Mouse (Mus musculus): ENCODE measurements around the gene Atg2a. TPM values are rescaled to one million over a fixed set of nuclear protein-coding genes. Genes with fewer than 3 reads are reported as not detected.
A peak's percentile ranks its signal among the peaks of the same experiment; 100 is the strongest.

Atg2a gene
- polyA plus RNA-seq, 1 experiment from 2014 or later: 9.9 TPM

- H3K4me3 ChIP-seq (ENCODE audit: inconsistent target): no peak overlapping the region
- peaks cover 22% of the 10 kb centered on the region for H3K36me3 ChIP-seq (ENCODE audit: inconsistent target)
- 69% methylated on average over 9 of the region's 9 CpGs for WGBS (ENCODE audit: missing documents)
- no peak overlapping the region for H3K27ac ChIP-seq
- H3K79me2 ChIP-seq (ENCODE audit: inconsistent target): no peaks in the 10 kb centered on the region
Observed at GRCm38 (mm10) chr19:6264200-6264599, 22.7 kb downstream of the Atg2a start.

GRCm38 (mm10) chr19:6264945-6265344 is 23.5 kb downstream of the Atg2a start:
- 82% methylated on average over 8 of the region's 8 CpGs for WGBS (ENCODE audit: missing documents)
- Histone ChIP-seq H3K4me3 (ENCODE audit: inconsistent target) (no peak overlapping the region), H3K36me3 (ENCODE audit: inconsistent target) (peaks cover 19% of the 10 kb centered on the region), H3K79me2 (ENCODE audit: inconsistent target) (no peaks in the 10 kb centered on the region), H3K27ac (no peak overlapping the region)

GRCm38 (mm10) chr19:6265727-6266182 is 24.3 kb downstream of the Atg2a start:
- Histone ChIP-seq H3K4me3 (ENCODE audit: inconsistent target) (no peak overlapping the region), H3K27ac (no peak overlapping the region), H3K79me2 (ENCODE audit: inconsistent target) (no peaks in the 10 kb centered on the region), H3K36me3 (ENCODE audit: inconsistent target) (peaks cover 13% of the 10 kb centered on the region)
- WGBS (ENCODE audit: missing documents): 77% methylated on average over 6 of the region's 6 CpGs

DNA sequence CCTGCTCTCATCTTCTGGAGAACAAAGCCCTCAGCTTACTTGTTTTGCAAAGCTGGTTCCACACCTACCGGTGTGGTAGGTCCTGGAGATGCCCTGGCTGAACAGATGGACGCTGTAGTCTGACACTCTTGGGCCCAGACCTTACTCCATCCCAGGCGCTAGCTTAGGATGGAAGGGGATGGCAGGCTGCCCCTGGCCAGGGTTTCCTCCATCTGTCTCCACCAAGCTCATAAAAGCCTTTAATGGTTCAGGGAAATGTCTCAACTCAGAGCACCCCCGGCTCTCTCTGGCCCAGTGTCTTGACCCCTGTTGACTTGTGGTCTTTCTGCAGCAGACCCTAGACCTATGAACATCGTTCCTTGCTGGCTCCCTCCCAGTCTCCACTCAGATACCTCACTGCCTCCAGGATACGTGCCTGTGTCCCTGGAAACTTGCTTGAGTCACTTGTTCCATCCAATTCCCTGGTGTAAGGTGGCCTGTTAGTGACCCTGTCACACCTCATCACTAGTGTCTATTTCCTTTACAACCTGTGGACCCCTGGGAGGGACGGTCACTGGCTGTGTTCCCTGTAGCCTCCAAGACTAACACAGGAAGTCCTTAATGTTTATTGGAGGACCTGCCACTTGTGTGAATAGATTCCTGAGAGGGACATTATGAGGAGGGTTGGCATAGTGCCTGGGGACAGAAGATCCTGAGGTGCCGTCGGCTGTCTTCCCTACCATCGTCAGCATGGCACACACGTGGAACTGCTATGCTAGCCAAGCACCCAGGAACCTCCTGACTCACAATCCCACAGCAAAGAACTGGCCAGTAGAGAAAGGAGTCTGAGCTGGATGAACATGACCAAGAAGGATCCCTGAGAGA is 26.1 kb downstream of the Atg2a start:
- no peaks in the 10 kb centered on the region for H3K79me2 ChIP-seq (ENCODE audit: inconsistent target)
- WGBS (ENCODE audit: missing documents): 70% methylated on average over 11 of the region's 11 CpGs
- no peaks in the 10 kb centered on the region for H3K36me3 ChIP-seq (ENCODE audit: inconsistent target)
- H3K4me3 ChIP-seq (ENCODE audit: inconsistent target): no peak overlapping the region
- no peak overlapping the region for H3K27ac ChIP-seq

- 13% methylated on average over 8 of the region's 8 CpGs for WGBS (ENCODE audit: missing documents)
- no peak overlapping the region for H3K4me3 ChIP-seq (ENCODE audit: inconsistent target)
- H3K27ac ChIP-seq: no peak overlapping the region
- H3K36me3 ChIP-seq (ENCODE audit: inconsistent target): no peaks in the 10 kb centered on the region
- no peaks in the 10 kb centered on the region for H3K79me2 ChIP-seq (ENCODE audit: inconsistent target)
Observed at GRCm38 (mm10) chr19:6268170-6268528, 26.7 kb downstream of the Atg2a start.

DNA sequence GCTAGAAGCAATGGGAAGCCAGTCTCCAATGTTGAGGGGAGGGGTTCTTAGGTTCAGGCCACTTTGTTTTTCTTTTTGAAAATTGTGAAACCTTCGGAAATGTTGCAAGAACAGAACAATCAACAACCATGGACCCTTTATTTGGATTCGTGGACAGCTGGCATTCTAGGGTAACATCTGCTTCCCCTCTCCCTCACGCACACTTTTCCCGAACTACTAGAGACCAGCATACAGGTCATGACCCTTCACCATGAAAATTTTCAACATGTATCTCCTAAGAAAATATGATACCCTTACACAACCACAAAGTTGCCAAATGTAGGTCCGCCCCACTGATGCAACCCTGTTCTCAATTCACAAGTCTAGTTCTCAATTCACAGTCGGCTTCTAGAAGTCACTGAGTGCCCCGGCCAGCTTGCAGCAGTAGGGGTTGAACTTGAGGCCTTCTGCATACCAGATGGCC is 27.2 kb downstream of the Atg2a start:
- 39% methylated on average over 7 of the region's 7 CpGs for WGBS (ENCODE audit: missing documents)
- Histone ChIP-seq H3K27ac (no peak overlapping the region), H3K4me3 (ENCODE audit: inconsistent target) (no peak overlapping the region), H3K36me3 (ENCODE audit: inconsistent target) (no peaks in the 10 kb centered on the region), H3K79me2 (ENCODE audit: inconsistent target) (no peaks in the 10 kb centered on the region)

GRCm38 (mm10) chr19:6269798-6270475 is 28.5 kb downstream of the Atg2a start:
- Histone ChIP-seq H3K4me3 (ENCODE audit: inconsistent target) (no peak overlapping the region), H3K36me3 (ENCODE audit: inconsistent target) (no peaks in the 10 kb centered on the region), H3K79me2 (ENCODE audit: inconsistent target) (no peaks in the 10 kb centered on the region), H3K27ac (no peak overlapping the region)
- WGBS (ENCODE audit: missing documents): 89% methylated on average over 8 of the region's 8 CpGs

DNA sequence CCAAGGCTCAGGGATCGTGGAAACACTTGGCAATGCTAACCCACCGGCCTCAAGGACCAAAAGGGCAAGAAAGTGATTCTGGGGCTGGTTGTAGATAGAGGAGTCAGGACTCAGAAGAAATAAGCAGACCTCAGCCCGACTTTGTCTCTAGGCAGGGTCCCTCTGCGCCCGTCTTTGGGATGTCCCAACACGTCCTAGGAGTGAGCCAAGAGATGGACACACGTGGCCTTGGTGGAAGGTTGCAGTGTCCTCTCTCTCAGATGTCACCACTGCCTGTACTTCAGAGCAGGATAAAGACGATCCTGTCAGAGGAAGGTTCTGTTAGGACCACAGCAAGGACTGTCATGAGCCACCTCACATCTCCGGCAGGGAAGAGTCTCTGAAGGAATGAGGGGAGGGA is 29.2 kb downstream of the Atg2a start:
- no peak overlapping the region for H3K4me3 ChIP-seq (ENCODE audit: inconsistent target)
- H3K36me3 ChIP-seq (ENCODE audit: inconsistent target): no peaks in the 10 kb centered on the region
- 94% methylated on average over 9 of the region's 9 CpGs for WGBS (ENCODE audit: missing documents)
- H3K79me2 ChIP-seq (ENCODE audit: inconsistent target): no peaks in the 10 kb centered on the region
- H3K27ac ChIP-seq: no peak overlapping the region

- 87% methylated on average over 8 of the region's 8 CpGs for WGBS (ENCODE audit: missing documents)
- H3K27ac ChIP-seq: no peak overlapping the region
- H3K4me3 ChIP-seq (ENCODE audit: inconsistent target): no peak overlapping the region
- H3K36me3 ChIP-seq (ENCODE audit: inconsistent target): no peaks in the 10 kb centered on the region
- no peaks in the 10 kb centered on the region for H3K79me2 ChIP-seq (ENCODE audit: inconsistent target)
Observed at GRCm38 (mm10) chr19:6271206-6271605, 29.7 kb downstream of the Atg2a start.

DNA sequence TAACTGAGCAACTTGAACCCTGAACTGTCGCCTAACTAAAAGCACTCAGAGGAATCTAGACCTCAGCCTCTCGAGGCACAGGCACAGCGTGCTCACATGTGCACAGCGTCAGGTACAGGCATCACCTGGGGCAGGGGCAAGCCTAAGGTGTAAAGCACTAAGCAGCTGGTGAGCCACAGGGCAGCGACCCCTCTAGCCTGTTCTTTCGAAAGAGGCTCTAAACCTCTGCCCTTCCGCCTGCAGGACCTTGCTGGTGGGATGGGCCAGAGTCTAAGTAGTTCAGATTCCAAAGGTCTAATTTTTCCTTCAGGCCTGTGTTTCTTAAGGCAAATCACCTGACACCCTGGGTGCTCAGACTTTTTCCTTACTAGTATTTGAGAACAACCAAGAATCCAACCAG is 30.6 kb downstream of the Atg2a start:
- WGBS (ENCODE audit: missing documents): 91% methylated on average over 7 of the region's 7 CpGs
- Histone ChIP-seq H3K4me3 (ENCODE audit: inconsistent target) (no peak overlapping the region), H3K27ac (no peak overlapping the region), H3K79me2 (ENCODE audit: inconsistent target) (peaks cover 2% of the 10 kb centered on the region; the same call in 1 of the 2 replicates), H3K36me3 (ENCODE audit: inconsistent target) (no peaks in the 10 kb centered on the region)

DNA sequence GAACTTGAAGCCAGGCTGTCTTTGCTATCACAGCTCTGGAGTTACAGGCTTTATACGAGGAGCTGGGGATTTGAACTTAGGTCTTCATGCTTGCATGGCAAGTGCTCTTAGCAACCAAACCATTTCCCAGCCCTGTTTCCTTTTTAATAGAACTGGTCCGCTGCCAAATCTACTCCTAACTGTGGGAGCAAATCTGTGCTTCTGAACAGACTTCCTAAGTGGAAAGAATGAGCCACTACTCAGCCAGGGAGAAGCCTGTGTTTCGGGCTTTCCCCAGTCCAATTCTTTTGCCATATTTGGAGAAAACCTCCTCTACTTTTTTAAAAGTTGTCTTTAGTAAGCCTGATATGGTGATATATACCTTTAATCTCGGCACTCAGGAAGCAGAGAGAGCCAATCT is 31.3 kb downstream of the Atg2a start:
- Histone ChIP-seq H3K27ac (no peak overlapping the region), H3K36me3 (ENCODE audit: inconsistent target) (no peaks in the 10 kb centered on the region), H3K4me3 (ENCODE audit: inconsistent target) (no peak overlapping the region), H3K79me2 (ENCODE audit: inconsistent target) (peaks cover 9% of the 10 kb centered on the region)
- 90% methylated on average over 4 of the region's 4 CpGs for WGBS (ENCODE audit: missing documents)

DNA sequence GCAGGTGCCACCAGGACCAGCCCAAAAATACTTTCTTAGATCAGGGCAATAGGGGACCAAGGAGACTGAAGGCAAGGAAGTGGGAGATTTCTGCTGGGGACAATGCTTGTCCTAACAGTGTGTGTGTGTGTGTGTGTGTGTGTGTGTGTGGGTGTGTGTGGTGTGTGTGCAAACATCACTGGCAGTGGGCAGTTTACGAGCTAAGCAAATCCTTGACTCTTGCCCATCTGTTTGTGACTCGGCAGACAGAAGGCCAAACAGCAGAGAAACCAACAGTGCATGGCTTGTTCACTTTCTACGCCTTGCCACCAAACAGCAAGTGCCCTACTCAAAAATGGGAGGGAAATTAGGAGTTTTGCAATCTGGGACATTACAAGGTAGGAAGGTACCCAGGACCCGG is 32.1 kb downstream of the Atg2a start:
- Histone ChIP-seq H3K79me2 (ENCODE audit: inconsistent target) (peaks cover 17% of the 10 kb centered on the region), H3K4me3 (ENCODE audit: inconsistent target) (no peak overlapping the region), H3K36me3 (ENCODE audit: inconsistent target) (no peaks in the 10 kb centered on the region), H3K27ac (no peak overlapping the region)
- WGBS (ENCODE audit: missing documents): 66% methylated on average over 4 of the region's 4 CpGs

- 92% methylated on average over 11 of the region's 13 CpGs for WGBS (ENCODE audit: missing documents)
- no peak overlapping the region for H3K4me3 ChIP-seq (ENCODE audit: inconsistent target)
- no peak overlapping the region for H3K27ac ChIP-seq
- H3K36me3 ChIP-seq (ENCODE audit: inconsistent target): no peaks in the 10 kb centered on the region
- peaks cover 22% of the 10 kb centered on the region for H3K79me2 ChIP-seq (ENCODE audit: inconsistent target)
Observed at GRCm38 (mm10) chr19:6273998-6274608, 32.6 kb downstream of the Atg2a start.

GRCm38 (mm10) chr19:6275740-6276389 is 34.4 kb downstream of the Atg2a start:
- peaks cover 40% of the 10 kb centered on the region for H3K79me2 ChIP-seq (ENCODE audit: inconsistent target)
- H3K27ac ChIP-seq: peak overlapping the region; percentile 98
- H3K36me3 ChIP-seq (ENCODE audit: inconsistent target): peaks cover 3% of the 10 kb centered on the region; the same call in 1 of the 2 replicates
- H3K4me3 ChIP-seq (ENCODE audit: inconsistent target): peak overlapping the region; percentile 38
- WGBS (ENCODE audit: missing documents): 3% methylated on average over 15 of the region's 15 CpGs

Data from macrophage (primary cell).